In genomic region chr1:177794866-177795265, GRCm38 (mm10) we compare ENCODE assay signal across 8 mouse cellular contexts. TPM values are rescaled to one million over a fixed set of nuclear protein-coding genes. Genes with fewer than 3 reads are reported as not detected.
DNase-seq lines count a peak whose midpoint lies in the region; ATAC-seq lines count a peak whose summit lies in the region.

No protein-coding gene starts in this region.

- no peaks in the 10 kb centered on the region for H3K9me3 ChIP-seq in intestine, embryonic 15.5 days

- peak overlapping the region; percentile 60; the same call in 1 of the 2 replicates for H3K27ac ChIP-seq in intestine, embryonic 15.5 days

- no peak for ATAC-seq in intestine, embryonic 15.5 days
- ATAC-seq in granulocyte monocyte progenitor cell, adult 5-6 weeks (replicated peaks; ENCODE audit: poor library complexity, severe bottlenecking): no peak

- peak; percentile 30 for DNase-seq in adrenal gland, adult 2 months
- DNase-seq in adrenal gland, postnatal 4 days (ENCODE audit: low spot score in 2 of 2): no peak
- DNase-seq in urinary bladder, postnatal 25 days (ENCODE audit: low spot score): peak; percentile 9
- DNase-seq in urinary bladder, postnatal 10 days (ENCODE audit: low spot score): no peak
- DNase-seq in lung, postnatal 10 days: peak; percentile 3
- DNase-seq in urinary bladder, postnatal 4 days (ENCODE audit: low spot score in 2 of 2): no peak

- 0 out of 2 replicates have a peak, but pooled peaks cover 6% of the 10 kb centered on the region for H3K4me1 ChIP-seq in intestine, embryonic 15.5 days (replicated peaks)

- H3K4me3 ChIP-seq in intestine, embryonic 15.5 days (replicated peaks): peak overlapping the region; percentile 89

- WGBS in intestine, embryonic 15.5 days: 7% methylated on average over 8 of the region's 8 CpGs

- H3K27me3 ChIP-seq in intestine, embryonic 15.5 days (replicated peaks): no peaks in the 10 kb centered on the region

- H3K9ac ChIP-seq in intestine, embryonic 15.5 days: peak overlapping the region; percentile 88

- H3K36me3 ChIP-seq in intestine, embryonic 15.5 days: no peaks in the 10 kb centered on the region

- peak overlapping the region; percentile 62 for H3K4me2 ChIP-seq in intestine, embryonic 15.5 days (replicated peaks)

RNA-seq across cellular contexts. Expression of gene Adss, which starts 1.4 kb away (rescaled TPM):
- total RNA-seq in adrenal gland, adult 2 months (2021): 10 to 100 TPM; 58.7 to 65.6 TPM
- polyA plus RNA-seq in adrenal gland, adult 2 months (2012; rRNA removed): 20.0 and 22.8 TPM in 2 replicates
- total RNA-seq in adrenal gland, postnatal 4 days (2021): 10 to 100 TPM; 71.8 to 73.2 TPM
- 43.3 and 50.9 TPM in 2 replicates for polyA plus RNA-seq in intestine, embryonic 15.5 days (2015; fragmentation: Nextera tagmentation; extraction: Ambion mirVana)
- 117 and 118 TPM in 2 replicates for total RNA-seq in granulocyte monocyte progenitor cell, adult 5-6 weeks (2014; fragmentation: Nextera tagmentation)
- total RNA-seq in granulocyte monocyte progenitor cell, adult 5-6 weeks (2017): 214 and 257 TPM in 2 replicates

Comparison
In these comparisons a context has a peak if more than half of its experiments do, and no peak if none do; other contexts are left out.
1. DNase-seq: peak in adrenal gland, adult 2 months (single experiment), urinary bladder, postnatal 25 days (single experiment) and lung, postnatal 10 days (single experiment); none in adrenal gland, postnatal 4 days (0 of 2), urinary bladder, postnatal 10 days (single experiment) and urinary bladder, postnatal 4 days (0 of 2).